Mouse (Mus musculus) embryonic facial prominence, embryonic 14.5 days (tissue): Measurements from ENCODE around the gene Mospd3. TPM values are rescaled to one million over a fixed set of nuclear protein-coding genes. Genes with fewer than 3 reads are reported as not detected.

ENCODE experiments used
- ATAC-seq: fragments of 200-750 bp; cut with Nextera tagmentation; 2 replicates; pipeline ENCODE4 v1.8.0; 2017; ENCODE audit warnings: low read depth, moderate number of reproducible peaks, moderate TSS enrichment
- DNase-seq: peaks from one replicate; pipeline ENCODE4 v3.0.0-alpha.2; 2015; ENCODE audit warnings: low spot score
- H3K27ac ChIP-seq: fragments of 300-500 bp; sonication (generic); replicated peaks from 2 replicates; pipeline ENCODE4 v1.5.1; 2014; ENCODE audit warnings: low read depth, mild to moderate bottlenecking, low read length, moderate library complexity
- H3K27me3 ChIP-seq: fragments of 300-500 bp; sonication (generic); replicated peaks from 2 replicates; pipeline ENCODE4 v1.6.1; 2014; ENCODE audit warnings: low read length; ENCODE audit not compliant: control insufficient read depth, insufficient read depth
- H3K36me3 ChIP-seq: fragments of 300-500 bp; sonication (generic); 2 replicates; pipeline ENCODE4 v1.6.1; 2014; ENCODE audit warnings: low read length, mixed read lengths; ENCODE audit not compliant: control insufficient read depth, insufficient read depth
- H3K4me1 ChIP-seq: fragments of 300-500 bp; sonication (generic); 2 replicates; pipeline ENCODE4 v1.6.1; 2014; ENCODE audit warnings: antibody characterized with exemption, low read length; ENCODE audit not compliant: control insufficient read depth, insufficient read depth
- H3K4me2 ChIP-seq: fragments of 300-500 bp; sonication (generic); 2 replicates; pipeline ENCODE4 v1.6.1; 2014; ENCODE audit warnings: low read depth, mild to moderate bottlenecking, low read length, moderate library complexity, mixed read lengths
- H3K4me3 ChIP-seq: fragments of 300-500 bp; sonication (generic); 2 replicates; pipeline ENCODE4 v1.5.1; 2014; ENCODE audit warnings: low read depth, mild to moderate bottlenecking, low read length
- H3K9ac ChIP-seq: fragments of 300-500 bp; sonication (generic); 2 replicates; pipeline ENCODE4 v1.6.1; 2014; ENCODE audit warnings: low read depth, mild to moderate bottlenecking, low read length, moderate library complexity, mixed read lengths
- H3K9me3 ChIP-seq: fragments of 300-500 bp; sonication (generic); 2 replicates; pipeline ENCODE4 v1.6.1; 2016; ENCODE audit warnings: low read length; ENCODE audit not compliant: control insufficient read depth
- WGBS: fragments of 180-500 bp; shearing (Covaris S2); extraction: QIAGEN DNeasy Blood & Tissue Kit; methylation state at CpG from one replicate; pipeline ENCODE4 v1.1.7; 2014; 5-methylcytosine and 5-hydroxymethylcytosine counted together
- polyA plus RNA-seq: library from polyadenylated mRNA; unstranded; fragments of >200 nt; fragmentation: Nextera tagmentation; extraction: Ambion mirVana; gene quantifications from 2 replicates; pipeline ENCODE4 v1.2.1, GENCODE M21; 2014

Gene Mospd3
- polyA plus RNA-seq, 1 experiment from 2014 or later: 45.6 TPM

DNA sequence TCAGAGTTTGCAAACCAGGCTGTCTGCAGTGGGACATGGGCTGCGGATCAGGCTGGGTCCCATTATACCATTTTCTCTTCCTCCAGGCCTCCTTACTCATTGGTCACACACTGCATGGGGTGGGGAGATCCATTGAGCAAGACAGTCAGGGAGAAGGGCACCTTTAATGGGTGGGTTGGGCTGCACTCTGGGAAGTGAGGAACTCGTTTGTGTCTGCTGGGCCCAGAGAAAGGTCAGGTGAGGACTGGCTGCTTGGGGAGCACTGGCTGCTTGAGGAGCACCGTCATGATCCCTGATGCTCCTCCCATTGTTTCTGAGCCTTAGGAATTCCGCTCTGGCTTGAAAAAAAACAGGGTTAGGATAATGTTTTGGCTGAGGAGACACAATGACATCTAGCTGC is 42.0 kb upstream of the Mospd3 start:
- Histone ChIP-seq H3K4me2 (no peak overlapping the region), H3K4me3 (no peak overlapping the region), H3K27ac (no peak overlapping the region), H3K9ac (no peak overlapping the region), H3K36me3 (peaks cover 45% of the 10 kb centered on the region), H3K27me3 (peaks cover 29% of the 10 kb centered on the region), H3K4me1 (peaks cover 4% of the 10 kb centered on the region), H3K9me3 (no peaks in the 10 kb centered on the region)
- ATAC-seq (no peak), DNase-seq (no peak)
- 48% methylated on average over 4 of the region's 4 CpGs for WGBS

DNA sequence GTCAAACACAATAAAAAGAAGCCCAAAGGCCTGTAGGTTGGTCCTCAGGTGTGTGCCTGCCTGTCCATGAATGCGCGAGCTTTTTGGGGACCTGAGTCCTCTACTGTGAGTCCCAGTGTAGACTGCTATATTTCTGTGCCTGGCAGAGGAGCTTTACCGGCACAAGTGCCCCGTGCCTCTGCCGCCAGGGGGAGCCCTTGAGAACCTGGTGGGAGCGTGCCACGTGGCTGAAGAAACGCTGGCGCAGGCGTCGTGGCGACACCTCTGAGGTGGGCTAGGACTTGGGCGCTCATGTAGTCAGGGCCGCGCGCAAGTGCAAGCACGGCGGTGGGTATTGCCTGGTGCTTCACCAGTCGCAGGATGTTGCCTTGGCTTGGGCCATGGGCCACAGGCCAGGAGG is 40.2 kb upstream of the Mospd3 start, which contains the start of gene Sap25:
Gene Sap25 (plus strand): TSS at position 281 of the 400 bp plus-strand sequence.
- H3K4me3 ChIP-seq: no peak within 1 kb of the TSS
- no peak within 1 kb of the TSS for H3K4me2 ChIP-seq
- no peak for DNase-seq
- no peaks in the 10 kb centered on the region; the same call in 1 of the 2 replicates for H3K4me1 ChIP-seq
- no peak within 1 kb of the TSS for H3K9ac ChIP-seq
- H3K9me3 ChIP-seq: no peaks in the 10 kb centered on the region
- H3K27ac ChIP-seq: no peak within 1 kb of the TSS
- ATAC-seq: no peak
- H3K36me3 ChIP-seq: peaks cover 63% of the 10 kb centered on the region
- H3K27me3 ChIP-seq: peaks cover 25% of the 10 kb centered on the region
- 83% methylated on average over 13 of the region's 19 CpGs for WGBS

DNA sequence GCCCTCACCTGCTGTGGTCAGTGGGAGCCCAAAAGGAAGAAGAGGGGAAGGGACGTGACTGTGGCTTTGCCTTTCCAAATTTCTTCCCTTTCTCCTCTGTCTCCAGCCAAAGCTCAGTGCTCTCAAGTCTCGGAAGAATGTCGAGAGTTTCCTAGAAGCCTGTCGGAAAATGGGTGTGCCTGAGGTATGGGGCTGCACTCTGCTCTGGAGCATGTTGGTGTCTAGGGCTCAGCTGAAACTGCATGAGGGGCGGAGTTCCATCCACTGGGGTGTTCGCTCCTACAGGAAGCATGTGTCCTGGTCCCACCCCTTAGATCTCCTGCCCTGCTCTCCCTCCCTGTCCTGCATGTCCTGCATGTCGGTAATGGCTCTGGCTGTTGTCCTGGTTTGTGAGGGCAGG is 38.6 kb upstream of the Mospd3 start:
- Histone ChIP-seq H3K27me3 (peaks cover 9% of the 10 kb centered on the region; the same call in 1 of the 2 replicates), H3K4me2 (no peak overlapping the region), H3K27ac (no peak overlapping the region), H3K4me1 (no peaks in the 10 kb centered on the region), H3K36me3 (peaks cover 78% of the 10 kb centered on the region), H3K4me3 (no peak overlapping the region), H3K9ac (no peak overlapping the region), H3K9me3 (no peaks in the 10 kb centered on the region)
- ATAC-seq: no peak
- no peak for DNase-seq
- 81% methylated on average over 7 of the region's 7 CpGs for WGBS

DNA sequence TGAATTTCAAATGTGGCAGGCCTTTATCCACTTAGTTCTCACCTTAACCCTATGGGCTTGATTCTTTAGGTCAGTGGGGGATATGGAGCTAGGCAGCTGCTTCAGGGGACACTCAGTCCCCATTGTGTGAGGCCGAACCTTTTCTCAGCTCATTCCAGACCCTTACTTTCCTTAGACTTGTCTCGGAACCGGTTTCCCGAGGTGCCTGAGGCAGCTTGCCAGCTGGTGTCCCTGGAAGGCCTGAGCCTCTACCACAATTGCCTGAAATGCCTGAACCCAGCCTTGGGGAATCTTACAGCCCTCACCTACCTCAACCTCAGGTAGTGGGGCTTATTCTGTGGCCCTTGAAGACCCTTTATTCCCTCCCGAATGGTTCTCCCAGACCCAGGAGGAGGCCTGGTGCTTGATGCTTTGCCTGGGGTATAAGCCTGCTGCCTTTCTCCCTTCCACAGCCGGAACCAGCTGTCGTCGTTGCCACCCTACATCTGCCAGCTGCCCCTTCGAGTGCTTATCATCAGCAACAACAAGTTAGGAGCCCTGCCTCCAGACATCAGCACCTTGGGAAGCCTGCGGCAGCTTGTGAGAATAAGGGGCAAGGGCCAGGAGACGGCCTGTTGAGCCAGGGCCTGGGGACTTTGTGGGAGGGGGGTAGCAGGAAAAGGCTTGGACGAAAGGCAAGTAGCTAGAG is 32.7 kb upstream of the Mospd3 start:
- DNase-seq: no peak
- Histone ChIP-seq H3K9ac (peak overlapping the region; percentile 23; the same call in 1 of the 2 replicates), H3K4me2 (no peak overlapping the region), H3K4me3 (no peak overlapping the region), H3K27me3 (no peaks in the 10 kb centered on the region), H3K27ac (0 out of 2 replicates have a peak overlapping the region, but pooled peaks have one; percentile 21), H3K4me1 (peaks cover 26% of the 10 kb centered on the region), H3K36me3 (peaks cover 50% of the 10 kb centered on the region), H3K9me3 (no peaks in the 10 kb centered on the region)
- WGBS: 70% methylated on average over 12 of the region's 12 CpGs
- no peak for ATAC-seq

DNA sequence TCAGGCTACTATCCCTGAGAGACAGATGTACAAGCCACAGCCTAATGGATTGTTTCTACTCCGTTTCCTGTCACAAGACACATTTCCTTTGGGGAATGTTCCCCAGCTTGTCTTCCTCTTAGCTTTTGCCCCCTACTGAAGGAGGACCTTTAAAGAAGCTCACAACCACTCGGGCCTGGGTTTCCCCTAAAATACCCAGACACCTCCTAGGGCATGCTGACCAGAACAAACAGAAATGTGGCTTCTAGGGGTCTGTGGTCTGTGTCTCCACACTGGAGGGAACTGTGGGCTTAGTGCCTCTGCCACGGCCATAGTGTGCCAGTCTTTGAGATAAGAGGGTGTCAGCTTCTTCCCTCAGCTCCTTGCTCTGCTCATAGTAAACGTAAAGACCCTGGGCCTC is 30.7 kb upstream of the Mospd3 start:
- ATAC-seq: no peak
- 0 out of 2 replicates have a peak overlapping the region, but pooled peaks have one; percentile 28 for H3K27ac ChIP-seq
- H3K9ac ChIP-seq: peak overlapping the region; percentile 31; the same call in 1 of the 2 replicates
- DNase-seq: no peak
- H3K27me3 ChIP-seq: no peaks in the 10 kb centered on the region
- 60% methylated on average over 4 of the region's 4 CpGs for WGBS
- peak overlapping the region; percentile 94 for H3K4me2 ChIP-seq
- peaks cover 34% of the 10 kb centered on the region for H3K4me1 ChIP-seq
- H3K36me3 ChIP-seq: peaks cover 31% of the 10 kb centered on the region
- H3K9me3 ChIP-seq: no peaks in the 10 kb centered on the region
- H3K4me3 ChIP-seq: no peak overlapping the region

DNA sequence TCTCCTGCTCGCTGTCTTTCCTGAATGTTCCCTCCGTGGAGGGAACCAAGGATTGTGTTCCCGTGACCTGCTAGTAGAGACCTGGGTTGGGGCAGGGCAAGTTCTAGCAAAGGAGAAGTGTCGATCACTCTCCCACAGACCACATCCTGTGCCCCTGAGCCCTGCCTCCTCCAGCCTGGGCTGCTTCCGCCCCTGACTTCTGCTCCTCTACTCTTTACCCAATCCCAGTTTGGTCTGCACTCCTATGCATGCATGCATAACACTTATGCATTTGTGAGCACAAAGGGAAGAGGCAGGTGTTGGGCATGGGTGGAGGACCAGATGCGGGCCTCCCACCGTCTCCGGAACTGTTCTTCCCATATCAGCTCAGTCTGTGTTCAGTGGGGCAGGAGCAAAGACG is 30.3 kb upstream of the Mospd3 start:
- Histone ChIP-seq H3K4me2 (peak overlapping the region; percentile 94), H3K9me3 (no peaks in the 10 kb centered on the region), H3K4me1 (peaks cover 34% of the 10 kb centered on the region), H3K36me3 (peaks cover 26% of the 10 kb centered on the region), H3K27me3 (no peaks in the 10 kb centered on the region), H3K27ac (peak overlapping the region; percentile 89), H3K9ac (peak overlapping the region; percentile 81; the same call in 1 of the 2 replicates), H3K4me3 (peak overlapping the region; percentile 99; the same call in 1 of the 2 replicates)
- DNase-seq (no peak), ATAC-seq (no peak)
- 55% methylated on average over 9 of the region's 9 CpGs for whole genome bisulfite sequencing

DNA sequence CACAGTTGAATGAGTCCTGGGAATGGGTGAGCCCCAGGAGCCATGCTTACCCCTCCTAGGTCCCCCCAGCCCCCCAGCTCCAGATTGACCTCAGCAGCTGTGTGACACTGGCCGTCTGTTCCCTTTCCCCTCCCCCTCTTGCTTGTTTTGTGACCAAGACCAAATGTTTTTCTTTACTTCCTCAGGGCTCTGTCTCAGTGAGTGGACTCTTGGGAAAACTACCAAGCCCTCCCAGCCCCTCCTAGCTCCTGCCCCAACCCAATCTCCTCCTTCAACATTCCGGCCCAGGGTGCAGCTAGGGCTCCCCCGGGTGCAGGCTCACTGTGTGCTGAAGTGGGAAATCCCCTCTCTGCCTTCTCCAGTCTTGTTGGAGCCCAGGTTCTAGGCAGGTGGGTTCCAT is 29.7 kb upstream of the Mospd3 start:
- Histone ChIP-seq H3K36me3 (peaks cover 21% of the 10 kb centered on the region), H3K4me2 (peak overlapping the region; percentile 94), H3K4me1 (peaks cover 34% of the 10 kb centered on the region), H3K27me3 (no peaks in the 10 kb centered on the region), H3K4me3 (peak overlapping the region; percentile 99), H3K9me3 (no peaks in the 10 kb centered on the region), H3K27ac (peak overlapping the region; percentile 89), H3K9ac (peak overlapping the region; percentile 81)
- 31% methylated on average over 3 of the region's 3 CpGs for WGBS
- ATAC-seq (no peak), DNase-seq (no peak)

DNA sequence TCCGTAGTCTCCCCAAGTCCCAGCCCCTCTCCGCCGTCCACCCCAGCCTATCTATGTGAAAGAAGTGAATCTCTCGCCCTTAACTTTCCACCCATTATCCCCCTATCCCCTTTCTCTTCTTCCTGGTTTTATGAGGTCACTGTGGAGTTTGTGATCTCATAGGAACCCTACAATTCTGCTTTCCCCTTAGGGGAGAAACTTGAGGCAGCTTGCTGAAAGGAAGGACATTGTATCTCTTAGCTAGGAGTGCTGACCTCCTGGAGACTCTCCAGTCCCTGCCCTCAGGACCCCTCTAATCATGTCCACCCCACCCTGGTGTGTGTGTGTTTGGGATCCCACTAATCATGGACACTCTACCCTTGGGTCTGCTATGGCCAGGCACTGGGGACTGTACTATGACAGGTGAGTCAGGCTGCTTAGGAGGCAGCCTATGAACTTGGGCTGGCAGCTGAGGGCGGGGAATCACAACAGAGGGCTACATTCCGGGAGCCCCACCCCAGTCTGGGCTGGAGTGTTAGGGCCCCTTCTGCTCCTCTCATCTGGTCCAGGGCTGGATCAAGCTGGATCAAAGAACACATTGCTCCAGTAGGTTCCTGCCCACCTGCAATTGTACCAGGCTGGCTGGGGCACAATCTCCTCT is 29.2 kb upstream of the Mospd3 start:
- Histone ChIP-seq H3K4me1 (peaks cover 34% of the 10 kb centered on the region), H3K9ac (peak overlapping the region; percentile 81), H3K4me3 (peak overlapping the region; percentile 99), H3K4me2 (peak overlapping the region; percentile 94), H3K27me3 (no peaks in the 10 kb centered on the region), H3K9me3 (no peaks in the 10 kb centered on the region), H3K36me3 (peaks cover 15% of the 10 kb centered on the region), H3K27ac (peak overlapping the region; percentile 89)
- WGBS: 14% methylated on average over 6 of the region's 6 CpGs
- DNase-seq (peak; percentile 61), ATAC-seq (no peak; the same call in 1 of the 2 replicates)
